Mouse (Mus musculus) hindbrain, postnatal 0 days (tissue): ENCODE measurements around the gene Lrmda. TPM values are rescaled to one million over a fixed set of nuclear protein-coding genes. Genes with fewer than 3 reads are reported as not detected.

Source experiments
- ATAC-seq: fragments of 200-750 bp; cut with Nextera tagmentation; 2 replicates; pipeline ENCODE4 v1.8.0; 2017; ENCODE audit warnings: mild to moderate bottlenecking, moderate TSS enrichment, moderate library complexity
- DNase-seq: peaks from one replicate; pipeline ENCODE4 v3.0.0-alpha.2; 2015; ENCODE audit warnings: low spot score
- H3K27ac ChIP-seq: fragments of 300-500 bp; sonication (generic); 2 replicates; pipeline ENCODE4 v1.5.1; 2014; ENCODE audit warnings: mild to moderate bottlenecking
- H3K27me3 ChIP-seq: fragments of 300-500 bp; sonication (generic); 2 replicates; pipeline ENCODE4 v1.6.1; 2014; ENCODE audit warnings: low read length, mixed read lengths; ENCODE audit not compliant: insufficient read depth
- H3K36me3 ChIP-seq: fragments of 300-500 bp; sonication (generic); 2 replicates; pipeline ENCODE4 v1.6.1; 2014; ENCODE audit warnings: low read length, mixed read lengths; ENCODE audit not compliant: insufficient read depth
- H3K4me1 ChIP-seq: fragments of 300-500 bp; sonication (generic); 2 replicates; pipeline ENCODE4 v1.6.1; 2014; ENCODE audit warnings: antibody characterized with exemption, low read length, mixed read lengths; ENCODE audit not compliant: insufficient read depth
- H3K4me2 ChIP-seq: fragments of 300-500 bp; sonication (generic); 2 replicates; pipeline ENCODE4 v1.6.1; 2014; ENCODE audit warnings: low read depth, mild to moderate bottlenecking, low read length, moderate library complexity, mixed read lengths
- H3K4me3 ChIP-seq: fragments of 300-500 bp; sonication (generic); 2 replicates; pipeline ENCODE4 v1.5.1; 2014; ENCODE audit warnings: low read length
- H3K9ac ChIP-seq: fragments of 300-500 bp; sonication (generic); replicated peaks from 2 replicates; pipeline ENCODE4 v1.6.1; 2014; ENCODE audit warnings: mild to moderate bottlenecking, low read length, moderate library complexity, mixed read lengths
- H3K9me3 ChIP-seq: fragments of 300-500 bp; sonication (generic); 2 replicates; pipeline ENCODE4 v1.6.1; 2016; ENCODE audit warnings: low read length, mixed read lengths
- CTCF ChIP-seq: IDR thresholded peaks from 2 replicates; pipeline ENCODE4 v1.5.1; 2016; ENCODE audit warnings: antibody characterized with exemption, control low read depth, low read depth
- WGBS: fragments of 180-500 bp; shearing (Covaris S2); extraction: QIAGEN DNeasy Blood & Tissue Kit; methylation state at CpG from one replicate; pipeline ENCODE4 v1.1.7; 2014; 5-methylcytosine and 5-hydroxymethylcytosine counted together
- polyA plus RNA-seq: library from polyadenylated mRNA; unstranded; fragments of >200 nt; fragmentation: Nextera tagmentation; extraction: Ambion mirVana; gene quantifications from 2 replicates; pipeline ENCODE4 v1.2.1, GENCODE M21; 2015
- total RNA-seq: library from RNA; depleted of rRNA; stranded (reverse); fragments of >200 nt; gene quantifications from 2 replicates; pipeline ENCODE4 v1.2.3, GENCODE M21; 2014

Lrmda gene
- total and polyA plus RNA-seq, 2 experiments from 2014 or later: 0.21 to 0.53 TPM

- Histone ChIP-seq H3K4me1 (peaks cover 3% of the 10 kb centered on the region; the same call in 1 of the 2 replicates), H3K9me3 (no peaks in the 10 kb centered on the region), H3K4me3 (no peak overlapping the region), H3K36me3 (no peaks in the 10 kb centered on the region), H3K27ac (no peak overlapping the region), H3K9ac (no peak overlapping the region), H3K4me2 (no peak overlapping the region), H3K27me3 (no peaks in the 10 kb centered on the region)
- 83% methylated on average over 4 of the region's 4 CpGs for WGBS
- TF ChIP-seq CTCF: no peak
- no peak for DNase-seq
- no peak for ATAC-seq
Measured at GRCm38 (mm10) chr14:22845401-22845800, 825.9 kb downstream of the Lrmda start.

- no peak overlapping the region for H3K27ac ChIP-seq
- H3K36me3 ChIP-seq: no peaks in the 10 kb centered on the region
- H3K4me3 ChIP-seq: no peak overlapping the region
- no peaks in the 10 kb centered on the region for H3K9me3 ChIP-seq
- peaks cover 3% of the 10 kb centered on the region; the same call in 1 of the 2 replicates for H3K4me1 ChIP-seq
- WGBS: 87% methylated on average over 5 of the region's 5 CpGs
- no peak for ATAC-seq
- TF ChIP-seq CTCF: no peak
- H3K9ac ChIP-seq: no peak overlapping the region
- no peaks in the 10 kb centered on the region for H3K27me3 ChIP-seq
- DNase-seq: no peak
- H3K4me2 ChIP-seq: no peak overlapping the region
Measured at GRCm38 (mm10) chr14:22847011-22847786, 827.7 kb downstream of the Lrmda start.

GRCm38 (mm10) chr14:22849108-22849507 lies 829.6 kb downstream of the Lrmda start:
- no peak overlapping the region for H3K4me3 ChIP-seq
- no peaks in the 10 kb centered on the region for H3K9me3 ChIP-seq
- H3K4me1 ChIP-seq: peaks cover 3% of the 10 kb centered on the region; the same call in 1 of the 2 replicates
- H3K9ac ChIP-seq: no peak overlapping the region
- H3K27ac ChIP-seq: no peak overlapping the region
- H3K36me3 ChIP-seq: no peaks in the 10 kb centered on the region
- 76% methylated on average over 2 of the region's 2 CpGs for WGBS
- ATAC-seq (no peak), DNase-seq (no peak)
- no peak overlapping the region for H3K4me2 ChIP-seq
- no peaks in the 10 kb centered on the region for H3K27me3 ChIP-seq
- no peak for TF ChIP-seq CTCF

- no peak overlapping the region for H3K9ac ChIP-seq
- H3K4me1 ChIP-seq: no peaks in the 10 kb centered on the region
- no peak overlapping the region for H3K4me2 ChIP-seq
- no peak for DNase-seq
- no peak overlapping the region for H3K27ac ChIP-seq
- no peaks in the 10 kb centered on the region for H3K36me3 ChIP-seq
- ATAC-seq: no peak
- H3K4me3 ChIP-seq: no peak overlapping the region
- H3K9me3 ChIP-seq: no peaks in the 10 kb centered on the region
- TF ChIP-seq CTCF: no peak
- WGBS: 58% methylated on average over 4 of the region's 4 CpGs
- H3K27me3 ChIP-seq: no peaks in the 10 kb centered on the region
Measured at GRCm38 (mm10) chr14:22860631-22861030, 841.1 kb downstream of the Lrmda start.

- no peak overlapping the region for H3K9ac ChIP-seq
- H3K4me3 ChIP-seq: no peak overlapping the region
- H3K4me1 ChIP-seq: no peaks in the 10 kb centered on the region
- H3K4me2 ChIP-seq: no peak overlapping the region
- no peaks in the 10 kb centered on the region for H3K9me3 ChIP-seq
- no peaks in the 10 kb centered on the region for H3K27me3 ChIP-seq
- no peak for DNase-seq
- no peak for ATAC-seq
- TF ChIP-seq CTCF: no peak
- WGBS: 61% methylated on average over 7 of the region's 7 CpGs
- H3K36me3 ChIP-seq: no peaks in the 10 kb centered on the region
- no peak overlapping the region for H3K27ac ChIP-seq
Measured at GRCm38 (mm10) chr14:22864132-22864531, 844.6 kb downstream of the Lrmda start.

- no peak for TF ChIP-seq CTCF
- Histone ChIP-seq H3K27ac (no peak overlapping the region), H3K4me2 (no peak overlapping the region), H3K4me1 (no peaks in the 10 kb centered on the region), H3K9ac (no peak overlapping the region), H3K36me3 (no peaks in the 10 kb centered on the region), H3K4me3 (no peak overlapping the region), H3K9me3 (no peaks in the 10 kb centered on the region), H3K27me3 (no peaks in the 10 kb centered on the region)
- 72% methylated on average over 3 of the region's 3 CpGs for WGBS
- ATAC-seq (no peak), DNase-seq (no peak)
Measured at GRCm38 (mm10) chr14:22874584-22874983, 855.1 kb downstream of the Lrmda start.

- H3K4me1 ChIP-seq: no peaks in the 10 kb centered on the region
- 50% methylated on average over 3 of the region's 3 CpGs for WGBS
Measured at GRCm38 (mm10) chr14:22887182-22887581, 867.7 kb downstream of the Lrmda start.

More at GRCm38 (mm10) chr14:22887182-22887581, 867.7 kb downstream of the Lrmda start:
- DNase-seq (no peak), ATAC-seq (no peak)
- Histone ChIP-seq H3K27ac (no peak overlapping the region), H3K9me3 (no peaks in the 10 kb centered on the region), H3K4me2 (no peak overlapping the region), H3K36me3 (no peaks in the 10 kb centered on the region), H3K27me3 (no peaks in the 10 kb centered on the region), H3K9ac (no peak overlapping the region), H3K4me3 (no peak overlapping the region)
- TF ChIP-seq CTCF: no peak
